Mouse (Mus musculus): Measurements from ENCODE around the gene Acad11. TPM values are rescaled to one million over a fixed set of nuclear protein-coding genes. Genes with fewer than 3 reads are reported as not detected.

Acad11 gene
- polyA plus RNA-seq (2015; fragmentation: Nextera tagmentation; extraction: Ambion mirVana), result 60.6 and 65.0 TPM in 2 replicates

DNA sequence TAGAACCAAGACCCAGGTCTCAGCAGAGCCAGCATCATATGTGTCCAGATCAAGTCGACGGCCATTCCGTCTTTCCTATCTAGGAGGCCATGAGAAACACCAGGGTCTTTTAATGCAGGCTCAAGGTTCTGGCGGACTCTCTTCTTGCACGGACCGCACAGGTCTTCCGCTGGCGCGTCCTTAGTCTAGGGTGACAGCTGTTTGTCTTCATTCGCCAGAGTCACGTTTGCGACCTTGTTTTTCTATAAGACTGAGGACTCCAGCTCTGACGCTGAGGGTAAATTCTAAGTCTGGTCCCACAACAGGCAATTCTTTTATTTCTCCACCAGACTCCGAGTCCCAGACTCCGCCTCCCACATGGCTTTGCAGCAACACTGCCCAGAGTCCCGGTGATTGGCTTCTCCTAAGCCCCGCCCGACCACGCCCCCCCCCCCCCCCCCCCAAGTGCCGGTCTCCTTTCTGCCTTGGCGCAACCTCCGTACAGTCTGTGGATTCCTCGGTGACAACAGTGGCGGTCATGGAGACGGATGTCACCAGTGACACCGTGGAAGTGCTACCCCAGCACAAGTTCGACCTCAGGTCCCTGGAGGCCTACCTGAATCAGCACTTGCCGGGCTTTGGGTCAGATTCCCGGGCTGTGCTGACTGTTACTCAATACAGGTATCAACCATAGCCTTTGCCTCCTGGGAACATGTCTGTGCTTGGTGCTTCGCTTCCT lies at the start of gene Acad11:
Gene Acad11 (plus strand): TSS at position 134 of the 718 bp plus-strand sequence.
- Histone ChIP-seq H3K4me3 (ENCODE audit: low read depth, low read length) (peak within 1 kb of the TSS; percentile 100), H3K4me1 (replicated peaks; ENCODE audit: control insufficient read depth, insufficient read depth, low read length) (peaks cover 6% of the 10 kb centered on the region), H3K9ac (ENCODE audit: low read depth, low read length) (peak within 1 kb of the TSS; percentile 85), H3K4me2 (replicated peaks; ENCODE audit: low read depth) (peak within 1 kb of the TSS; percentile 83), H3K36me3 (ENCODE audit: control insufficient read depth, insufficient read depth) (peaks cover 6% of the 10 kb centered on the region; the same call in 1 of the 2 replicates), H3K9me3 (ENCODE audit: control insufficient read depth) (no peaks in the 10 kb centered on the region), H3K27me3 (replicated peaks; ENCODE audit: control insufficient read depth, insufficient read depth, low read length) (no peaks in the 10 kb centered on the region), H3K27ac (ENCODE audit: low read depth, low read length) (peak within 1 kb of the TSS; percentile 82)
- peak; percentile 95 for ATAC-seq
- no peak for TF ChIP-seq CTCF (IDR thresholded peaks at IDR 0.05; ENCODE audit: low read depth)
- WGBS, result under 1% methylated on average over 30 of the region's 30 CpGs

DNA sequence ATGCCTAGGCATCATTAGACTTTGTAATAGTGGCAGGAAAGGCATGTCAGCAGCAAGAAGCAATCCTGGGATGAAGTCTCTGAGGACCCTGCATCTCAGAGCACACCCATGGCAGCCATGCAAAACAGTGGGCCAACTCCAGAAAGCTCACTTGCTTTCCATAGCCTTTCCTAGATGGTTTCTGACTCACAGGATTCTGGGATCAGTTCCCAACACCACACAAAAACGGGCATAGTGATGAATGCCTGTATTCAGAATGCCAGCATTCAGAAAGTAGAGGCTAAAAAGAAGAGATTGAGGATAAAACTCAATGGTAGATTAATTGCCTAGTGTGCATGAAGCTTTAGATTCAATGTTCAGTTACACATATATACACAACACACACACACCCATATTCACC lies 48.7 kb upstream of the Acad11 start:
- ATAC-seq, result no peak
- WGBS, result 87% methylated on average over 1 of the region's 1 CpGs
- Histone ChIP-seq H3K27ac (ENCODE audit: low read depth, low read length) (no peak overlapping the region), H3K9ac (ENCODE audit: low read depth, low read length) (no peak overlapping the region), H3K4me2 (replicated peaks; ENCODE audit: low read depth) (no peak overlapping the region), H3K27me3 (replicated peaks; ENCODE audit: control insufficient read depth, insufficient read depth, low read length) (no peaks in the 10 kb centered on the region), H3K9me3 (ENCODE audit: control insufficient read depth) (no peaks in the 10 kb centered on the region), H3K4me3 (ENCODE audit: low read depth, low read length) (no peak overlapping the region), H3K36me3 (ENCODE audit: control insufficient read depth, insufficient read depth) (peaks cover 20% of the 10 kb centered on the region), H3K4me1 (replicated peaks; ENCODE audit: control insufficient read depth, insufficient read depth, low read length) (no peaks in the 10 kb centered on the region)
- TF ChIP-seq CTCF (IDR thresholded peaks at IDR 0.05; ENCODE audit: low read depth), result no peak

- Histone ChIP-seq H3K27ac (ENCODE audit: low read depth, low read length) (no peak overlapping the region), H3K4me2 (replicated peaks; ENCODE audit: low read depth) (no peak overlapping the region), H3K9ac (ENCODE audit: low read depth, low read length) (no peak overlapping the region), H3K4me3 (ENCODE audit: low read depth, low read length) (no peak overlapping the region), H3K27me3 (replicated peaks; ENCODE audit: control insufficient read depth, insufficient read depth, low read length) (no peaks in the 10 kb centered on the region), H3K9me3 (ENCODE audit: control insufficient read depth) (no peaks in the 10 kb centered on the region), H3K36me3 (ENCODE audit: control insufficient read depth, insufficient read depth) (peaks cover 38% of the 10 kb centered on the region), H3K4me1 (replicated peaks; ENCODE audit: control insufficient read depth, insufficient read depth, low read length) (no peaks in the 10 kb centered on the region)
- TF ChIP-seq CTCF (IDR thresholded peaks at IDR 0.05; ENCODE audit: low read depth), result no peak
- no peak for ATAC-seq
- 90% methylated on average over 10 of the region's 10 CpGs for WGBS
Observed at GRCm38 (mm10) chr9:104021026-104021425, 42.2 kb upstream of the Acad11 start.

DNA sequence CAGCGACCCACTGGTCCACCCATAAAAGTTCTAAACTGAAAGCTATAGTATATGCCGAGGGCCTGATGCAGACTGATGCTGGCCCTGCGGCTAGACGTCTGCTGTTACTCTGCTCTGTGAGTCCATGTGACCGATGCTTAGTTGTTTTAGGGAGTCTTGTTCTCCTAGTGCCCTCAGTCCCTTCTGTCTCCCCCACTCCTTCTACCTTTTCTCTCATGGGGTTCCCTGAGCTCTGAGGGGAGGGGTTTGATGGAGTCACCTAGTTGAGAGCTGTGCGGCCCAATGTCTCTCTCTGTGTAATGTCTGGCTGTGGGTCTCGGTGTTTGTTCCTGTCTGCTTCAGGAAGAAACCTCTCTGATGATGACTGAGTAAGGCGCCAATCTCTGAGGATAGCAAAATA lies 36.0 kb upstream of the Acad11 start:
- TF ChIP-seq CTCF (IDR thresholded peaks at IDR 0.05; ENCODE audit: low read depth), result no peak
- ATAC-seq, result no peak
- 97% methylated on average over 8 of the region's 8 CpGs for WGBS

DNA sequence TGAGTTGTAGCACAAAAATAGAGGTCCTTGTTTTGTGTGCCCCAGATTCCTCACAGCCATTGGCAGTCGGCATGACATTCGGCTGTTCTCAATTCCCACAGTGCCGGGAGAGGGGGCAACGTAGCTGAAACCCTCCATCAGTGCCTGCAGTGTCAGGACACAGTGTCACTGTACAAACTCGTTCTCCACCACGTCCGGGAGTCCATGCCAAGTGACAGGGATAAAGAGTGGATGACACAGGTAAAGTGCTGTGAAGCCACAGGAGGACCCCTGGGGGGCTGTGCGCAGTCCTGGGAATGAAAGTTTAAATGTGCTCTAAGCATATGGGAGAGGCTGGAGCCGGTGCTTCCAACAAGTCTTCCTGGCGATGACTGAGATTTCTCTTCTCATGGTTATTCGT lies 33.3 kb upstream of the Acad11 start:
- H3K36me3 ChIP-seq (ENCODE audit: control insufficient read depth, insufficient read depth), result peaks cover 14% of the 10 kb centered on the region; the same call in 1 of the 2 replicates
- ATAC-seq, result no peak
- H3K9ac ChIP-seq (ENCODE audit: low read depth, low read length), result no peak overlapping the region
- no peak for TF ChIP-seq CTCF (IDR thresholded peaks at IDR 0.05; ENCODE audit: low read depth)
- no peaks in the 10 kb centered on the region for H3K4me1 ChIP-seq (replicated peaks; ENCODE audit: control insufficient read depth, insufficient read depth, low read length)
- H3K9me3 ChIP-seq (ENCODE audit: control insufficient read depth), result no peaks in the 10 kb centered on the region
- no peak overlapping the region for H3K4me2 ChIP-seq (replicated peaks; ENCODE audit: low read depth)
- 94% methylated on average over 11 of the region's 11 CpGs for WGBS
- H3K4me3 ChIP-seq (ENCODE audit: low read depth, low read length), result no peak overlapping the region
- H3K27ac ChIP-seq (ENCODE audit: low read depth, low read length), result no peak overlapping the region
- no peaks in the 10 kb centered on the region for H3K27me3 ChIP-seq (replicated peaks; ENCODE audit: control insufficient read depth, insufficient read depth, low read length)

More for the DNA sequence above, 36.0 kb upstream of the Acad11 start:
- Histone ChIP-seq H3K27me3 (replicated peaks; ENCODE audit: control insufficient read depth, insufficient read depth, low read length) (no peaks in the 10 kb centered on the region), H3K4me1 (replicated peaks; ENCODE audit: control insufficient read depth, insufficient read depth, low read length) (no peaks in the 10 kb centered on the region), H3K9ac (ENCODE audit: low read depth, low read length) (no peak overlapping the region), H3K27ac (ENCODE audit: low read depth, low read length) (no peak overlapping the region), H3K36me3 (ENCODE audit: control insufficient read depth, insufficient read depth) (peaks cover 25% of the 10 kb centered on the region; the same call in 1 of the 2 replicates), H3K9me3 (ENCODE audit: control insufficient read depth) (no peaks in the 10 kb centered on the region), H3K4me2 (replicated peaks; ENCODE audit: low read depth) (no peak overlapping the region), H3K4me3 (ENCODE audit: low read depth, low read length) (no peak overlapping the region)

DNA sequence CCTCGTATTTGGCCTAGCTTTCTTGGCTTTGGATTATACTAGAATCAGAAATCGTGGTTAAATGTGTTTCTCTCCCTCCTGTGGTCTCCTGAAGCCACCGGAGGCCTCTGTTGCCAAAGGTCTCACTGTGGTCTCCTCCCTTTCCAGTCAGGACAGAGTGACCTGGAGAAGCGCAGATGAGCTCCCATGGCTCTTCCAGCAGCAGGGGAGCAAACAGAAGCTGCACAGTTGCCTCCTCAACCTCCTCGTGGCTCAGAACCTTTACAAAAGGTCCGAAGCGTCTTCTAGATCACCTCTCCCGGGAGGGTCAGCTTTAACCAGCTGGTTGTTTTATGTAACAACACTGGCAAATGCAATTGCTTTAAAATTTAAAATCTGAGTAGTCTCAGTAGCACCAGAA lies 28.9 kb upstream of the Acad11 start:
- 84% methylated on average over 8 of the region's 8 CpGs for WGBS
- Histone ChIP-seq H3K4me3 (ENCODE audit: low read depth, low read length) (no peak overlapping the region), H3K9me3 (ENCODE audit: control insufficient read depth) (no peaks in the 10 kb centered on the region), H3K4me2 (replicated peaks; ENCODE audit: low read depth) (no peak overlapping the region), H3K9ac (ENCODE audit: low read depth, low read length) (no peak overlapping the region), H3K27ac (ENCODE audit: low read depth, low read length) (no peak overlapping the region), H3K4me1 (replicated peaks; ENCODE audit: control insufficient read depth, insufficient read depth, low read length) (no peaks in the 10 kb centered on the region), H3K27me3 (replicated peaks; ENCODE audit: control insufficient read depth, insufficient read depth, low read length) (no peaks in the 10 kb centered on the region), H3K36me3 (ENCODE audit: control insufficient read depth, insufficient read depth) (peaks cover 20% of the 10 kb centered on the region; the same call in 1 of the 2 replicates)
- no peak for TF ChIP-seq CTCF (IDR thresholded peaks at IDR 0.05; ENCODE audit: low read depth)
- no peak for ATAC-seq

Data from intestine, postnatal 0 days (tissue).